Mouse (Mus musculus): ENCODE results near the gene Ms4a18.

GRCm38 (mm10) chr19:11044671-11044995 is 26.8 kb upstream of the Ms4a18 start:
- TF ChIP-seq CTCF (IDR thresholded peaks at IDR 0.05; ENCODE audit: low read depth), result no peak
- TF ChIP-seq EP300 (IDR thresholded peaks at IDR 0.05; ENCODE audit: low read depth), result no peak
